8 mouse cellular contexts compared by ENCODE assay signal in genomic region chr17:34895724-34896123, GRCm38 (mm10). TPM values are rescaled to one million over a fixed set of nuclear protein-coding genes. Genes with fewer than 3 reads are reported as not detected.
DNase-seq lines count a peak whose midpoint lies in the region; ATAC-seq and TF ChIP-seq lines count a peak whose summit lies in the region.

No protein-coding gene starts in this region.

- DNase-seq in liver, embryonic 11.5 days (ENCODE audit: low spot score) = no peak
- no peak for DNase-seq in liver
- DNase-seq in forebrain, embryonic 11.5 days (ENCODE audit: low spot score) = peak; percentile 63
- DNase-seq in midbrain, postnatal 0 days (ENCODE audit: low spot score) = no peak
- no peak for DNase-seq in right cerebral cortex, postnatal 36 days (ENCODE audit: low spot score in 2 of 2)
- no peak for DNase-seq in frontal cortex, postnatal 25 days (ENCODE audit: low spot score in 2 of 2)
- DNase-seq in gastrocnemius, postnatal 36 days = no peak

- no peak overlapping the region for H3K9ac ChIP-seq in liver, embryonic 11.5 days (ENCODE audit: low read depth, low read length)
- H3K9ac ChIP-seq in forebrain, embryonic 11.5 days (ENCODE audit: low read length) = peak overlapping the region; percentile 97
- peak overlapping the region; percentile 93 for H3K9ac ChIP-seq in hindbrain, embryonic 16.5 days (ENCODE audit: low read depth, low read length)
- H3K9ac ChIP-seq in midbrain, postnatal 0 days (replicated peaks; ENCODE audit: low read length, poor library complexity, severe bottlenecking) = peak overlapping the region; percentile 88; the same call in 1 of the 2 replicates

- peak overlapping the region; percentile 97 for H3K4me2 ChIP-seq in liver, embryonic 11.5 days
- H3K4me2 ChIP-seq in forebrain, embryonic 11.5 days (ENCODE audit: low read depth, low read length, severe bottlenecking) = peak overlapping the region; percentile 86
- peak overlapping the region; percentile 67 for H3K4me2 ChIP-seq in hindbrain, embryonic 16.5 days (ENCODE audit: low read length)
- peak overlapping the region; percentile 65 for H3K4me2 ChIP-seq in midbrain, postnatal 0 days (ENCODE audit: low read depth, low read length, poor library complexity, severe bottlenecking)

- H3K27ac ChIP-seq in liver, embryonic 11.5 days (ENCODE audit: low read depth, low read length) = peak overlapping the region; percentile 96
- H3K27ac ChIP-seq in forebrain, embryonic 11.5 days (ENCODE audit: low read depth, low read length) = no peak overlapping the region
- H3K27ac ChIP-seq in hindbrain, embryonic 16.5 days (ENCODE audit: low read depth, low read length) = peak overlapping the region; percentile 97
- H3K27ac ChIP-seq in midbrain, postnatal 0 days (ENCODE audit: low read depth, low read length) = peak overlapping the region; percentile 51; the same call in 1 of the 2 replicates

- peak overlapping the region; percentile 91 for H3K4me3 ChIP-seq in liver, embryonic 11.5 days (ENCODE audit: low read depth, low read length)
- peak overlapping the region; percentile 91 for H3K4me3 ChIP-seq in forebrain, embryonic 11.5 days (ENCODE audit: low read depth, low read length)
- H3K4me3 ChIP-seq in hindbrain, embryonic 16.5 days (ENCODE audit: low read length) = peak overlapping the region; percentile 79
- H3K4me3 ChIP-seq in midbrain, postnatal 0 days (ENCODE audit: low read depth, low read length) = peak overlapping the region; percentile 71

- WGBS in liver, embryonic 11.5 days = 95% methylated on average over 15 of the region's 15 CpGs
- 95% methylated on average over 15 of the region's 15 CpGs for WGBS in forebrain, embryonic 11.5 days
- 89% methylated on average over 15 of the region's 15 CpGs for WGBS in hindbrain, embryonic 16.5 days
- 84% methylated on average over 15 of the region's 15 CpGs for WGBS in midbrain, postnatal 0 days

- peaks cover 6% of the 10 kb centered on the region for H3K36me3 ChIP-seq in liver, embryonic 11.5 days (ENCODE audit: control insufficient read depth, insufficient read depth, low read length)
- peaks cover 4% of the 10 kb centered on the region; the same call in 1 of the 2 replicates for H3K36me3 ChIP-seq in forebrain, embryonic 11.5 days (ENCODE audit: control insufficient read depth, insufficient read depth, low read length)
- peaks cover 3% of the 10 kb centered on the region; the same call in 1 of the 2 replicates for H3K36me3 ChIP-seq in hindbrain, embryonic 16.5 days (ENCODE audit: control insufficient read depth, insufficient read depth, low read length)
- H3K36me3 ChIP-seq in midbrain, postnatal 0 days (ENCODE audit: insufficient read depth, low read length) = no peaks in the 10 kb centered on the region

- no peak for TF ChIP-seq CTCF in midbrain, postnatal 0 days (IDR thresholded peaks at IDR 0.05)

- intact Hi-C loops in gastrocnemius, postnatal 36 days (cut with DNase I) = no loop called here

- H3K9me3 ChIP-seq in liver, embryonic 11.5 days (ENCODE audit: control insufficient read depth, low read length) = peaks cover 4% of the 10 kb centered on the region; the same call in 1 of the 2 replicates
- no peaks in the 10 kb centered on the region for H3K9me3 ChIP-seq in forebrain, embryonic 11.5 days (ENCODE audit: control insufficient read depth, low read length)
- no peaks in the 10 kb centered on the region for H3K9me3 ChIP-seq in hindbrain, embryonic 16.5 days (ENCODE audit: control insufficient read depth, low read length)
- H3K9me3 ChIP-seq in midbrain, postnatal 0 days (ENCODE audit: low read length) = no peaks in the 10 kb centered on the region

- H3K4me1 ChIP-seq in liver, embryonic 11.5 days (replicated peaks; ENCODE audit: control insufficient read depth, insufficient read depth, low read length) = peaks cover 33% of the 10 kb centered on the region
- H3K4me1 ChIP-seq in forebrain, embryonic 11.5 days (replicated peaks; ENCODE audit: control insufficient read depth, insufficient read depth, low read length) = peaks cover 12% of the 10 kb centered on the region
- H3K4me1 ChIP-seq in hindbrain, embryonic 16.5 days (ENCODE audit: control insufficient read depth, insufficient read depth, low read depth, low read length) = peaks cover 37% of the 10 kb centered on the region
- H3K4me1 ChIP-seq in midbrain, postnatal 0 days (ENCODE audit: insufficient read depth, low read length) = peaks cover 18% of the 10 kb centered on the region

- ATAC-seq in liver, embryonic 11.5 days (replicated peaks; ENCODE audit: low FRiP score) = no peak
- ATAC-seq in forebrain, embryonic 11.5 days (replicated peaks; ENCODE audit: low FRiP score) = no peak
- no peak for ATAC-seq in hindbrain, embryonic 16.5 days
- no peak for ATAC-seq in midbrain, postnatal 0 days (ENCODE audit: low FRiP score)

- H3K27me3 ChIP-seq in liver, embryonic 11.5 days (replicated peaks; ENCODE audit: control insufficient read depth, insufficient read depth, low read length) = no peaks in the 10 kb centered on the region
- H3K27me3 ChIP-seq in forebrain, embryonic 11.5 days (ENCODE audit: control insufficient read depth, insufficient read depth, low read length) = no peaks in the 10 kb centered on the region
- no peaks in the 10 kb centered on the region for H3K27me3 ChIP-seq in hindbrain, embryonic 16.5 days (replicated peaks; ENCODE audit: control insufficient read depth, insufficient read depth, low read length)
- no peaks in the 10 kb centered on the region for H3K27me3 ChIP-seq in midbrain, postnatal 0 days (ENCODE audit: insufficient read depth, low read length)

RNA-seq across cellular contexts. Expression of gene C2, which starts 2.3 kb away (rescaled TPM):
- polyA plus RNA-seq in liver, embryonic 11.5 days (2014; fragmentation: Nextera tagmentation; extraction: Ambion mirVana) = 8.1 and 9.0 TPM in 2 replicates
- polyA plus RNA-seq in forebrain, embryonic 11.5 days (2014; fragmentation: Nextera tagmentation; extraction: Ambion mirVana) = 1.1 and 1.7 TPM in 2 replicates
- 1.8 and 2.8 TPM in 2 replicates for polyA plus RNA-seq in hindbrain, embryonic 16.5 days (2015; fragmentation: Nextera tagmentation; extraction: Ambion mirVana)
- total RNA-seq in midbrain, postnatal 0 days (2014; rRNA removed) = 2.9 and 3.1 TPM in 2 replicates
- polyA plus RNA-seq in midbrain, postnatal 0 days (2015; fragmentation: Nextera tagmentation; extraction: Ambion mirVana) = 6.0 and 7.0 TPM in 2 replicates
- total RNA-seq in gastrocnemius, postnatal 36 days (2021) = 1 to 10 TPM; 1.4 to 1.5 TPM

RNA-seq across cellular contexts. Expression of gene Ehmt2, which starts 2.5 kb away (rescaled TPM):
- 43.6 and 50.9 TPM in 2 replicates for polyA plus RNA-seq in liver, embryonic 11.5 days (2014; fragmentation: Nextera tagmentation; extraction: Ambion mirVana)
- 90.4 and 96.8 TPM in 2 replicates for polyA plus RNA-seq in forebrain, embryonic 11.5 days (2014; fragmentation: Nextera tagmentation; extraction: Ambion mirVana)
- 81.9 and 95.3 TPM in 2 replicates for polyA plus RNA-seq in hindbrain, embryonic 16.5 days (2015; fragmentation: Nextera tagmentation; extraction: Ambion mirVana)
- total RNA-seq in midbrain, postnatal 0 days (2014; rRNA removed) = 312 and 375 TPM in 2 replicates
- 58.8 and 69.0 TPM in 2 replicates for polyA plus RNA-seq in midbrain, postnatal 0 days (2015; fragmentation: Nextera tagmentation; extraction: Ambion mirVana)
- total RNA-seq in gastrocnemius, postnatal 36 days (2021) = 10 to 100 TPM; 24.7 to 28.2 TPM

RNA-seq across cellular contexts. Expression of gene Gm20547, which starts 13.9 kb away (rescaled TPM):
- 0.09 TPM in 1 of 2 replicates, not detected in the other for polyA plus RNA-seq in liver, embryonic 11.5 days (2014; fragmentation: Nextera tagmentation; extraction: Ambion mirVana)
- not detected in 2 replicates for polyA plus RNA-seq in forebrain, embryonic 11.5 days (2014; fragmentation: Nextera tagmentation; extraction: Ambion mirVana)
- polyA plus RNA-seq in hindbrain, embryonic 16.5 days (2015; fragmentation: Nextera tagmentation; extraction: Ambion mirVana) = not detected in 2 replicates
- total RNA-seq in midbrain, postnatal 0 days (2014; rRNA removed) = not detected in 2 replicates
- polyA plus RNA-seq in midbrain, postnatal 0 days (2015; fragmentation: Nextera tagmentation; extraction: Ambion mirVana) = 0.10 and 0.25 TPM in 2 replicates
- total RNA-seq in gastrocnemius, postnatal 36 days (2021) = under 1 TPM in 1 of 2 experiments, not detected in 1; 0.20 TPM

RNA-seq across cellular contexts. Expression of gene Zbtb12, which starts 16.4 kb away (rescaled TPM):
- 0.45 and 0.86 TPM in 2 replicates for polyA plus RNA-seq in liver, embryonic 11.5 days (2014; fragmentation: Nextera tagmentation; extraction: Ambion mirVana)
- polyA plus RNA-seq in forebrain, embryonic 11.5 days (2014; fragmentation: Nextera tagmentation; extraction: Ambion mirVana) = 2.1 and 2.8 TPM in 2 replicates
- polyA plus RNA-seq in hindbrain, embryonic 16.5 days (2015; fragmentation: Nextera tagmentation; extraction: Ambion mirVana) = 9.2 and 9.6 TPM in 2 replicates
- 36.9 and 39.1 TPM in 2 replicates for total RNA-seq in midbrain, postnatal 0 days (2014; rRNA removed)
- polyA plus RNA-seq in midbrain, postnatal 0 days (2015; fragmentation: Nextera tagmentation; extraction: Ambion mirVana) = 7.0 and 8.1 TPM in 2 replicates
- 1 to 10 TPM; 4.6 to 5.7 TPM for total RNA-seq in gastrocnemius, postnatal 36 days (2021)

RNA-seq across cellular contexts. Expression of gene Slc44a4, which starts 18.5 kb away (rescaled TPM):
- polyA plus RNA-seq in liver, embryonic 11.5 days (2014; fragmentation: Nextera tagmentation; extraction: Ambion mirVana) = 0.97 and 1.3 TPM in 2 replicates
- not detected in 2 replicates for polyA plus RNA-seq in forebrain, embryonic 11.5 days (2014; fragmentation: Nextera tagmentation; extraction: Ambion mirVana)
- 0.21 TPM in 1 of 2 replicates, not detected in the other for polyA plus RNA-seq in hindbrain, embryonic 16.5 days (2015; fragmentation: Nextera tagmentation; extraction: Ambion mirVana)
- total RNA-seq in midbrain, postnatal 0 days (2014; rRNA removed) = 0.49 TPM in 1 of 2 replicates, not detected in the other
- 0.11 TPM in 1 of 2 replicates, not detected in the other for polyA plus RNA-seq in midbrain, postnatal 0 days (2015; fragmentation: Nextera tagmentation; extraction: Ambion mirVana)
- total RNA-seq in gastrocnemius, postnatal 36 days (2021) = under 1 TPM in 1 of 2 experiments, not detected in 1; 0.17 TPM
